Mouse (Mus musculus) heart, postnatal 0 days (tissue): ENCODE measurements around the gene Pde3a.

ENCODE experiments used
- CTCF ChIP-seq: IDR thresholded peaks from 2 replicates; pipeline ENCODE4 v1.5.1; 2016; ENCODE audit warnings: antibody characterized with exemption, control low read depth, low read depth
- EP300 ChIP-seq: IDR thresholded peaks from 2 replicates; pipeline ENCODE4 v1.6.1; 2016; ENCODE audit warnings: antibody characterized with exemption, low read depth

GRCm38 (mm10) chr6:141395926-141396325 is 146.9 kb downstream of the Pde3a start:
- no peak for TF ChIP-seq CTCF
- TF ChIP-seq EP300: no peak
